In the genomic region with DNA sequence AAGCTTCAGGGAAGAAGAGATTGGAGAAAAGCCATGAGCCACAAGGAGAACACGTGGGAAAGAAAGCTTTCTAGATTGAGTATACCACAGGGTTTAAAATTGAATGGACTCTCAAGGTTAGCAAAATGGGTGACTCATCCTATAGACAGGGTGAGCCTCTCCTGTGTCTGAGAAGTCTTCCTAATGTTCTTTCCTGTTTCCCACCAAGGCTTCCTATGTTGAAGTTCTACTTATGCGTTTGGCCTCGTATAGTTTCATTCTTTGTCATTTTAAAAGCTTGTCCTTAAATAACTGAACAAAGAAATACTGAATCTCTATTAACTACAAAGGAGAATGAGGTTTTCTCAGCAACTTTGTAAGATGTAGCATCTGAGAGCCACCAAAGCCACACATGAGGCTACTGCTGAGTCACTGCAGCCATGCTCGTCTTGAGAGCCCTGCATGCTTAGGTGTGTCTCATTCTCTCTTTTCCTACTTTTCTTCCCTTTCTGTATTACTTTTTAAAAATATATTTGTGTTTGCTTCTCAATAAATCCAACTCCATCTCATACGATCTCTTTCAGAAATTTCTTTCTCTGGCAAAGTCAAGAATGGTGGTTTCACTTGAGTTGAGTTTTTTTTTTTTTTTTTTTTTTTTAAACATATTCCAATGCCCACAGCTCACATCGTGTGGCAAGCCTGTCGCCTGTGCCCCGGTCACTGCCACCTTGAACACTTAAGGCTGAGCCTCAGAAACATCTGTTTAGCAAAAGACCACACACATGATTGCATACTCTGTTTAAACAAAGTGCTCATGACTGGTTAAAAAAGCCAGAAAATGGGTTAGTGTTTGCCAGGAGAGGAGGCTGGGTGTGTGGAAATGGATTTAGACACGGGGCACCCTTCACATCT, we compare ENCODE assay signal across 8 mouse cellular contexts. TPM values are rescaled to one million over a fixed set of nuclear protein-coding genes. Genes with fewer than 3 reads are reported as not detected.
DNase-seq lines count a peak whose midpoint lies in the region; ATAC-seq and TF ChIP-seq lines count a peak whose summit lies in the region.

No protein-coding gene starts in this region.

- H3K4me3 ChIP-seq in layer of hippocampus, adult 2 months = peak overlapping the region; percentile 53
- H3K4me3 ChIP-seq in hindbrain, embryonic 13.5 days = peak overlapping the region; percentile 22
- H3K4me3 ChIP-seq in midbrain, embryonic 10.5 days = peak overlapping the region; percentile 41

- H3K27ac ChIP-seq in layer of hippocampus, adult 2 months = peak overlapping the region; percentile 87
- no peak overlapping the region; the same call in 1 of the 2 replicates for H3K27ac ChIP-seq in hindbrain, embryonic 13.5 days
- H3K27ac ChIP-seq in midbrain, embryonic 10.5 days (replicated peaks) = peak overlapping the region; percentile 77

- no peaks in the 10 kb centered on the region for H3K9me3 ChIP-seq in hindbrain, embryonic 13.5 days
- no peaks in the 10 kb centered on the region for H3K9me3 ChIP-seq in midbrain, embryonic 10.5 days (replicated peaks)

- H3K36me3 ChIP-seq in hindbrain, embryonic 13.5 days = no peaks in the 10 kb centered on the region
- no peaks in the 10 kb centered on the region for H3K36me3 ChIP-seq in midbrain, embryonic 10.5 days

- peak overlapping the region; percentile 45 for H3K4me2 ChIP-seq in hindbrain, embryonic 13.5 days

- no peaks in the 10 kb centered on the region for H3K27me3 ChIP-seq in hindbrain, embryonic 13.5 days
- no peaks in the 10 kb centered on the region for H3K27me3 ChIP-seq in midbrain, embryonic 10.5 days (ENCODE audit: low read depth, poor library complexity, severe bottlenecking)

- H3K4me1 ChIP-seq in hindbrain, embryonic 13.5 days (replicated peaks) = peaks cover 9% of the 10 kb centered on the region; the same call in 1 of the 2 replicates
- peaks cover 8% of the 10 kb centered on the region for H3K4me1 ChIP-seq in midbrain, embryonic 10.5 days

- DNase-seq in layer of hippocampus, adult 2 months (ENCODE audit: low spot score in 2 of 2) = no peak
- DNase-seq in layer of hippocampus, adult 9-11 months = no peak
- DNase-seq in brain, adult 2 months (ENCODE audit: low read depth, low spot score) = peak; percentile 6
- DNase-seq in midbrain, embryonic 10.5 days (ENCODE audit: low spot score) = no peak
- no peak for DNase-seq in adrenal gland, adult 8-10 months
- DNase-seq in gastrocnemius, postnatal 25 days = no peak
- no peak for DNase-seq in cerebellum, adult 9-11 months

- H3K9ac ChIP-seq in hindbrain, embryonic 13.5 days = no peak overlapping the region

- no peak for TF ChIP-seq CTCF in layer of hippocampus, adult 2 months (conservative IDR thresholded peaks at IDR 0.05)

- peak; percentile 32; the same call in 1 of the 2 replicates for ATAC-seq in hindbrain, embryonic 13.5 days (ENCODE audit: low FRiP score)

- 74% methylated on average over 9 of the region's 9 CpGs for WGBS in hindbrain, embryonic 13.5 days
- 77% methylated on average over 9 of the region's 9 CpGs for WGBS in midbrain, embryonic 10.5 days

RNA-seq across cellular contexts. Expression of gene Serpinb9, which starts 0.7 kb away (rescaled TPM):
- total RNA-seq in layer of hippocampus, adult 2 months (2021) = 1 to 10 TPM; 5.4 TPM
- polyA plus RNA-seq in hindbrain, embryonic 13.5 days (2015; fragmentation: Nextera tagmentation; extraction: Ambion mirVana) = 1.3 and 1.8 TPM in 2 replicates
- 0.80 and 0.98 TPM in 2 replicates for polyA plus RNA-seq in midbrain, embryonic 10.5 days (2016; fragmentation: Nextera tagmentation; extraction: Ambion mirVana)
- 10 to 100 TPM; 16.8 to 24.1 (median 22.0) TPM for total RNA-seq in adrenal gland, adult 8-10 months (2022)
- total RNA-seq in gastrocnemius, postnatal 25 days (2021) = 1 to 10 TPM; 2.2 TPM

RNA-seq across cellular contexts. Expression of gene Serpinb9b, which starts 23.4 kb away (rescaled TPM):
- not detected for total RNA-seq in layer of hippocampus, adult 2 months (2021)
- polyA plus RNA-seq in hindbrain, embryonic 13.5 days (2015; fragmentation: Nextera tagmentation; extraction: Ambion mirVana) = 0.47 and 0.70 TPM in 2 replicates
- polyA plus RNA-seq in midbrain, embryonic 10.5 days (2016; fragmentation: Nextera tagmentation; extraction: Ambion mirVana) = not detected in 2 replicates
- total RNA-seq in adrenal gland, adult 8-10 months (2022) = under 1 TPM in 3 of 4 experiments, not detected in 1; 0.15 to 0.41 (median 0.28) TPM
- total RNA-seq in gastrocnemius, postnatal 25 days (2021) = not detected

RNA-seq across cellular contexts. Expression of gene Serpinb6b, which starts 38.8 kb away (rescaled TPM):
- 1 to 10 TPM in 1 of 2 experiments, under 1 TPM in 1; 0.97 to 1.0 TPM for total RNA-seq in layer of hippocampus, adult 2 months (2021)
- 1.4 and 2.0 TPM in 2 replicates for polyA plus RNA-seq in hindbrain, embryonic 13.5 days (2015; fragmentation: Nextera tagmentation; extraction: Ambion mirVana)
- polyA plus RNA-seq in midbrain, embryonic 10.5 days (2016; fragmentation: Nextera tagmentation; extraction: Ambion mirVana) = 0.55 and 0.63 TPM in 2 replicates
- total RNA-seq in adrenal gland, adult 8-10 months (2022) = 10 to 100 TPM; 22.3 to 44.8 (median 27.7) TPM
- total RNA-seq in gastrocnemius, postnatal 25 days (2021) = 1 to 10 TPM; 2.4 to 5.1 TPM
